Mouse (Mus musculus): ENCODE results near the gene Lman2l. TPM values are rescaled to one million over a fixed set of nuclear protein-coding genes. Genes with fewer than 3 reads are reported as not detected.
A peak's percentile ranks its signal among the peaks of the same experiment; 100 is the strongest.

Lman2l gene
- polyA plus RNA-seq, 1 experiment from 2014 or later = 54.0 TPM

DNA sequence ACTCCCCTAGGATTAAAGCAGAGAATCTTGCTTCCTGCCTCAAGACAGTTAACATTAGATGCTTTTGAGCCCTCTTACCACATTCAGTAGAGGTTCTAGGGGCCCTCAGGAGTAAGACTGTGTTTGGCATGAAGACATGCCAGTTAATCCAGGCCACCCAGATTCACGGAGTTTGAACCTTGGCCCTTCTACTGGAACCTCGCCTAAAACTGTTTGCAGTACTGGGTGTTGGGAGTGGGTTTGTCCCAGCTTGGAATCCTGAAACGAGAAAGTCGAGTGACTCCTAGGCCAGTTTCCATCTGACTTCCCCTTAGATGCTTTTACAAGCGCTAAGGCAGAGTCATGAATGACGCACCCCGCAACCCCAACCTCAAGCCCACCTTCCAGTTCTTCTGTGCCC, 31.4 kb upstream of the Lman2l start:
- Histone ChIP-seq H3K4me1 (ENCODE audit: insufficient read depth, low read length) (peaks cover 84% of the 10 kb centered on the region), H3K27me3 (ENCODE audit: insufficient read depth, low read length) (no peaks in the 10 kb centered on the region), H3K27ac (ENCODE audit: low read length) (no peak overlapping the region), H3K9ac (replicated peaks; ENCODE audit: low read length) (no peak overlapping the region), H3K36me3 (ENCODE audit: insufficient read depth, low read length) (no peaks in the 10 kb centered on the region), H3K4me2 (replicated peaks; ENCODE audit: low read depth, low read length) (no peak overlapping the region), H3K4me3 (ENCODE audit: low read length) (no peak overlapping the region), H3K9me3 (ENCODE audit: low read length) (no peaks in the 10 kb centered on the region)
- WGBS = 68% methylated on average over 7 of the region's 7 CpGs
- ATAC-seq (ENCODE audit: low FRiP score, low TSS enrichment) = no peak

DNA sequence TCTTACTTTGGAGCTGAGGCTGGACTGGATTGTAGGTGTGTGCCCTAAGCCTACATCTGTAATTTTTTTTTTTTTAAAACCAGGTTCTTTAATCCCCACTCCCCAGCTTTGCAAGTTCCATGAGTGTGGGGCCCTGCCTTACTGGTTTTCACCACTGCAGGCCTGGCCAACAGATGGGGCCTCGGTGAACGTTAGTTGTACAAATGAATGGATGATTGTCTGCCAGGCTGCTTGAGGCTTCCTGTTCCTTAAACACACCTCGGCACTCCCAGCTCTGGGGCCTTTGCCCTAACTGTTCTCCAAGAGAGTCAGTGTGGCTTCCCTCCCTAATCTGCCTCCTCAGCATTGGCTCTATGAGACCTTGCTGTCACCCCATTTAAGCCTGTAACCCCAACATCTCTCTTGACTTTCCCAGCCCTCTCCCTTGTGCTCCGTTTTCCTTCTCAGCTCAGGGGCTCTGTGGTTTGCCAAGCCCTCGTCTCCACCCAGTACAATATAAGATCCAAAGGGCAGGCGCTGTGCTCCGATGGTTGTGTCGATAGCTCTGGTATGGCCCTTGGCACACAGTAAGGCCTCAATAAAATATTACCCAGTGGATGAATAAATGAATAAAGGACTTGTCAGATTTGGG, 30.5 kb upstream of the Lman2l start:
- WGBS = 43% methylated on average over 8 of the region's 8 CpGs
- Histone ChIP-seq H3K36me3 (ENCODE audit: insufficient read depth, low read length) (no peaks in the 10 kb centered on the region), H3K27ac (ENCODE audit: low read length) (no peak overlapping the region), H3K9me3 (ENCODE audit: low read length) (no peaks in the 10 kb centered on the region), H3K9ac (replicated peaks; ENCODE audit: low read length) (peak overlapping the region; percentile 20; the same call in 1 of the 2 replicates), H3K4me2 (replicated peaks; ENCODE audit: low read depth, low read length) (peak overlapping the region; percentile 25), H3K4me3 (ENCODE audit: low read length) (no peak overlapping the region), H3K27me3 (ENCODE audit: insufficient read depth, low read length) (no peaks in the 10 kb centered on the region), H3K4me1 (ENCODE audit: insufficient read depth, low read length) (peaks cover 81% of the 10 kb centered on the region)
- ATAC-seq (ENCODE audit: low FRiP score, low TSS enrichment) = no peak

DNA sequence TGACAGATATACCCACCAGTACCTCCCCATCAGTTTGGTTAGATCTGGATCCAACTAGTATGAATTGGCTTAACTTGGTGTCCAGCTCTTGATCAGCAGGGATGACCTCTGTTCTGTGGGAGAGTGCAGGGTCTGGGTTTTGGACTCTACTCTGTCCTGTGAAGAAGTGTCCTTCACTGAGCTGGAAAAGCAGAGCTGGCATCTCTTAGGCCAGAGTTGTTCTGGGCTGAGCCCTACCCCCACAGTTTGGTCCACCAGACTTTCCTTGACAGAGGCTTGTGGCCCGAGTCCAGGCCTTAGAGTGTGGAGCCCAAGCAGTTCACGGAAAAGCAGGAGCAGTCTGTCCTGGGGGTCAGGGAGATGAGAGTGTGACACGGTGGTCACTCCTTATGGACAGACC, 29.6 kb upstream of the Lman2l start:
- ATAC-seq (ENCODE audit: low FRiP score, low TSS enrichment) = no peak
- 45% methylated on average over 3 of the region's 3 CpGs for WGBS
- Histone ChIP-seq H3K4me2 (replicated peaks; ENCODE audit: low read depth, low read length) (peak overlapping the region; percentile 25), H3K4me3 (ENCODE audit: low read length) (no peak overlapping the region), H3K4me1 (ENCODE audit: insufficient read depth, low read length) (peaks cover 72% of the 10 kb centered on the region), H3K9ac (replicated peaks; ENCODE audit: low read length) (no peak overlapping the region; the same call in 1 of the 2 replicates), H3K27me3 (ENCODE audit: insufficient read depth, low read length) (no peaks in the 10 kb centered on the region), H3K27ac (ENCODE audit: low read length) (no peak overlapping the region), H3K36me3 (ENCODE audit: insufficient read depth, low read length) (no peaks in the 10 kb centered on the region), H3K9me3 (ENCODE audit: low read length) (no peaks in the 10 kb centered on the region)

DNA sequence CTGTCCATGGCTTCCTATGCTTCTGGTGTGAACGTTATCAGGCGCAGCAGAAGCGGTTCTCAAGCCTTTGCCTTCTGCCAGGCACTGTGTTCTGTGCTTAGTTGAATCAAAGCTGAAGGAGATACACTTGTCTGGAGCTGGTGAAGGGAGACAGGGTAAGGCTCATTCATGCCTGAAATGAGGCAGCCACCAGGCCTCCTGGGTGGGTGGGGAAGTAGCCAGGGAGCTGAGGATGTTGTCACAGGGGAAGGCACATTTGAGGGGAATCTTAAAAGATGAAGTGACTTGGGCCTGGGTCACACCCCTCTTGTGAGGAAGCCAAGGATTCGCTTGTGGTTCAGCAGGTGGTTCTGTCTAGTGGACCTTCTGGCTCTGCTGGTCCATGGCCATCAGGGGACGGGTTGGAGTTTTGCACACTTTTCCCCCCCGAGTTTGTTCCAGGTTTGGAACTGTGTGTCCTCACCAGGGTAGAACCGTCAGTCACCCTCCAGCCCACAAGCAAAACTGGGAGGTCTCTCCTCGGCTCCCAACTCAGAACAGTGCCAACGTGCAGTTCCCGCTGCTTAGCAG, 28.2 kb upstream of the Lman2l start:
- no peak for ATAC-seq (ENCODE audit: low FRiP score, low TSS enrichment)
- no peaks in the 10 kb centered on the region for H3K9me3 ChIP-seq (ENCODE audit: low read length)
- peak overlapping the region; percentile 82 for H3K4me2 ChIP-seq (replicated peaks; ENCODE audit: low read depth, low read length)
- no peaks in the 10 kb centered on the region for H3K27me3 ChIP-seq (ENCODE audit: insufficient read depth, low read length)
- H3K9ac ChIP-seq (replicated peaks; ENCODE audit: low read length) = 0 out of 2 replicates have a peak overlapping the region, but pooled peaks have one; percentile 35
- WGBS = 57% methylated on average over 10 of the region's 10 CpGs
- H3K4me1 ChIP-seq (ENCODE audit: insufficient read depth, low read length) = peaks cover 61% of the 10 kb centered on the region
- no peaks in the 10 kb centered on the region for H3K36me3 ChIP-seq (ENCODE audit: insufficient read depth, low read length)
- no peak overlapping the region for H3K27ac ChIP-seq (ENCODE audit: low read length)
- H3K4me3 ChIP-seq (ENCODE audit: low read length) = peak overlapping the region; percentile 61

DNA sequence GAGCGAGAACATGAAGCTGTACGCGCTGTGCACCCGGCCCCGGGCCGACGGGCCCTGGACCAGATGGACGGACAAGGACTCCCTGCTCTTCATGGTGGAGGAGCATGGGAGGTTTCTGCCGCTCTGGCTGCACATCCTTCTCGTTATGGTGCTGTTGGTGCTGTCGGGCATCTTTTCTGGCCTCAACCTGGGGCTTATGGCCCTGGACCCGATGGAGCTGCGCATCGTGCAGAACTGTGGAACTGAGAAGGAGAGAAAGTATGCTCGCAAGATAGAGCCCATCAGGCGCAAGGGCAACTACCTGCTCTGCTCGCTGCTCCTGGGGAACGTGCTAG, 27.0 kb upstream of the Lman2l start:
- H3K27ac ChIP-seq (ENCODE audit: low read length) = peak overlapping the region; percentile 25

DNA sequence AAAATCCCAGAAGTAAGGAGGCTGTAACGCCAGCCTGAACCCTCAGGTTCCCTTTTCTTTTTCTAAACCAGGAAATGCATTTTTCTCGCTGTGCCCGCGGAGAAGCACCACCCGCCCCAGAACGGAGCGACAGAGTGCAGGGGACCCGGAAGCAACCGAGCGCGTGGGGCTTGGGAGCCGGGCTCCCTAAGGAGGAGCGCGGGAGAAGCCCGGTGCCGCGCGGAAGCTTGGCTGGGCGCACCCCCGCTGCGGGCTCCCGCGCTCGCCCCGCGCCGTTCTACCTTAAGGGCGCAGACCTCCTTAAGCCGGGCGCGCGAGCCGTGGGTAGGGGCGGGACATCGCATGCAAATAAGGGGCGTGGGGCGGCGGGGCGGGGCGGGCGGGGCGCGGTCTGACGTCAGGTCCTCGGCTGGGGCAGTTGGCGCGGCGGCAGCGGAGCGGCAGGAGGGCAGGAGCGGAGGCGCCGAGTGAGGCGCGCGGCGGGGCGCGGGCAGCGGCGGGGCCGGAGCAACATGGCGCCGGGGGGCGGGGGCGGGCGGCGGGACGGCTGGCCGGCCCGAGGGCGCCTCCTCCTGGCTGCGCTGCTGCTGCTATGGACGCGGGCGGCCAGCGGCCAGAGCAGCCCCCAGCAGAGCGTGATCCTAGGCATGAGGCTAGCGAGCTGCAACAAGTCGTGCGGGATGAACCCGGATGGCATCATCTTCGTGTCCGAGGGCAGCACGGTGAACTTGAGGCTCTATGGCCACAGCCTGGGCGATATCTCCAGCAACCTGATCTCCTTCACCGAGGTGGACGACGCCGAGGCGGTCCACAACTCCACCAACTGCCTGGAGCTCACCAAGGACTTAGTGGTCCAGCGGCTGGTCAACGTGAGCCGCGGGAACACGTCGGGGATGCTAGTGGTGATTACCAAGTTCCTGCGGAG, 26.4 kb upstream of the Lman2l start, which contains the start of gene Cnnm4:
Cnnm4 (plus strand) TSS at position 440 of the 925 bp plus-strand sequence.
- H3K9ac ChIP-seq (replicated peaks; ENCODE audit: low read length) = peak within 1 kb of the TSS; percentile 75
- peak within 1 kb of the TSS; percentile 54 for H3K27ac ChIP-seq (ENCODE audit: low read length)
- no peaks in the 10 kb centered on the region for H3K36me3 ChIP-seq (ENCODE audit: insufficient read depth, low read length)
- H3K9me3 ChIP-seq (ENCODE audit: low read length) = no peaks in the 10 kb centered on the region
- peak within 1 kb of the TSS; percentile 61 for H3K4me3 ChIP-seq (ENCODE audit: low read length)
- H3K4me1 ChIP-seq (ENCODE audit: insufficient read depth, low read length) = peaks cover 45% of the 10 kb centered on the region
- peak within 1 kb of the TSS; percentile 82 for H3K4me2 ChIP-seq (replicated peaks; ENCODE audit: low read depth, low read length)
- H3K27me3 ChIP-seq (ENCODE audit: insufficient read depth, low read length) = no peaks in the 10 kb centered on the region
- under 1% methylated on average over 73 of the region's 98 CpGs for WGBS
- ATAC-seq (ENCODE audit: low FRiP score, low TSS enrichment) = peak; percentile 92

More for the DNA sequence above, 27.0 kb upstream of the Lman2l start:
- ATAC-seq (ENCODE audit: low FRiP score, low TSS enrichment) = peak; percentile 16; the same call in 1 of the 2 replicates
- Histone ChIP-seq H3K36me3 (ENCODE audit: insufficient read depth, low read length) (no peaks in the 10 kb centered on the region), H3K4me2 (replicated peaks; ENCODE audit: low read depth, low read length) (peak overlapping the region; percentile 82), H3K9me3 (ENCODE audit: low read length) (no peaks in the 10 kb centered on the region), H3K4me3 (ENCODE audit: low read length) (peak overlapping the region; percentile 61), H3K27me3 (ENCODE audit: insufficient read depth, low read length) (no peaks in the 10 kb centered on the region), H3K4me1 (ENCODE audit: insufficient read depth, low read length) (peaks cover 52% of the 10 kb centered on the region), H3K9ac (replicated peaks; ENCODE audit: low read length) (peak overlapping the region; percentile 75)
- 12% methylated on average over 18 of the region's 18 CpGs for WGBS

DNA sequence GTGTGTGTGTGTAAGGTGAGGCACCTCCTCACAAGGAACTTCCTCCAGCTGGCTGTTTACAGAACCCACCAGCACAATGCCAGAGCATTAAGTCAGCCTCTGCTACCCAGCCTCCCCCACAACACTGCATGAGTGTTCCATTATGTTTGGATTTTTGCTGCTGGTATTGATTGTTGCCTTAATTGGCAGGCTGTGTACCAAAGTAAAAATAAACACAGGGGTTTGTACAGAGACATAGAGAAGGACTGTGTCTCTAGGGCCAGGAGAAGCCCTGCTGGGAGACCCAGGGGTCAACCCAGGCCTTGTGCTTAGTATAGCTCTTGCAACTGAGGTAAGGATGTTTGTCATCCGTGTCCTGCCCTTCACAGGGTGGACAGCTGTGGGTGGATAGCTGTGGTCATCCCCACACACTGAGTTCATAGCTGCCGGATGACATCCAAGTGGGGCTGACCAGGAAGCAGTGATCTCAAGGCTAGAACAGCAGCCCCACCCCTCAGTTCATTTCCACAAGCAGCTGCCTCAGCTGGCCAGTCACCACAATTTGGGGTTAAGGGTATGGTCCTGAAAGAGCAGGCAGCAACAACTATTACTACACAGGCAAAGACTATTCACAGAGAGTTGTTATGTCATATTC, 24.9 kb upstream of the Lman2l start:
- no peaks in the 10 kb centered on the region for H3K27me3 ChIP-seq (ENCODE audit: insufficient read depth, low read length)
- no peak overlapping the region for H3K27ac ChIP-seq (ENCODE audit: low read length)
- no peaks in the 10 kb centered on the region for H3K9me3 ChIP-seq (ENCODE audit: low read length)
- H3K4me1 ChIP-seq (ENCODE audit: insufficient read depth, low read length) = peaks cover 30% of the 10 kb centered on the region
- H3K9ac ChIP-seq (replicated peaks; ENCODE audit: low read length) = no peak overlapping the region
- no peak overlapping the region for H3K4me2 ChIP-seq (replicated peaks; ENCODE audit: low read depth, low read length)
- no peaks in the 10 kb centered on the region for H3K36me3 ChIP-seq (ENCODE audit: insufficient read depth, low read length)
- no peak overlapping the region for H3K4me3 ChIP-seq (ENCODE audit: low read length)
- 50% methylated on average over 2 of the region's 2 CpGs for WGBS
- no peak for ATAC-seq (ENCODE audit: low FRiP score, low TSS enrichment)

DNA sequence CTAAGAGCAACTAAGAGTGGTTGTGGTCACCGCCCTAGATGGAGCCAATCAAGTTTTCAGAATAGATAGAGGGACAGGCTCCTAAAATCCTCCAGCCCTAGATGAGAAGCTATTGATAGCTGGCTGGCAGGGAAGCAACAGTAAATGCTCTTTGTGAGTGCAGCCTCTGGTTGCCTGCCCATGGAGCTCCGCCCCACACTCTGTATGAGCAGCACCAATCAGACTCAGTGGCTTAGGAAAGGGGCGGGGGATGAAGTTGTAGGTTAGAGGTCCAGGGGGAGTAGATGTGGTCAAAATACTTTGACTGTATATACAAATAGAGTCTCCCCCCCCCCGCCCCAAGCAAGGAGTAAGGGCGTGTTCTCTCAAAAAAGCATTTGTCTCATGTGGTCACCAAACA, 22.4 kb upstream of the Lman2l start:
- no peak overlapping the region for H3K27ac ChIP-seq (ENCODE audit: low read length)
- 60% methylated on average over 5 of the region's 5 CpGs for WGBS
- no peak overlapping the region for H3K9ac ChIP-seq (replicated peaks; ENCODE audit: low read length)
- no peak for ATAC-seq (ENCODE audit: low FRiP score, low TSS enrichment)
- no peaks in the 10 kb centered on the region for H3K9me3 ChIP-seq (ENCODE audit: low read length)
- H3K4me1 ChIP-seq (ENCODE audit: insufficient read depth, low read length) = peaks cover 6% of the 10 kb centered on the region
- no peaks in the 10 kb centered on the region for H3K36me3 ChIP-seq (ENCODE audit: insufficient read depth, low read length)
- no peaks in the 10 kb centered on the region for H3K27me3 ChIP-seq (ENCODE audit: insufficient read depth, low read length)
- H3K4me2 ChIP-seq (replicated peaks; ENCODE audit: low read depth, low read length) = no peak overlapping the region
- no peak overlapping the region for H3K4me3 ChIP-seq (ENCODE audit: low read length)

DNA sequence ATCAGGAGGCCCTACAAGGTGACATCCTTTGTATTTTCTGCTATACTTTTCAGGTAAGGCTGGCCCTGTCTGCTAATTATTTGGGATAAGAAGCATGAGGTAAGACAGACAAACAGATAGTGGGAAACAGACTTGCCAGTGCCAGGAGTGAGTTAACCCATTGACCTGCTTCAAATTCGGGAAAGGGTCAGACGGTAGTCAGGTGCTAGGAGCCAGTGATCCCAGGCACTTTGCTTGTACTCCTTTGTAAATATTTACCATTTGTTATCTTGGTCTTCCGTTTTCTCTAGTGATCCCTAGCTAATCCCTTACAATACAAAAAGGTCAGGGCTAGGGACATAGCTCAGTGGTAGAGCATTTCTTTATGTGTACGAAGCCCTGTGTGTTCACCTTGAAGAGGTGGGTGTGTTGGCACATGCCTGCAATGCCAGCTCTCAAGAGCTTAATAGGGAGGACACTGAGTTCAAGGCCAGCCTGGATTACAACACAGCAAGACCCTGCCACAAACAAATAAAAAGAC, 20.6 kb upstream of the Lman2l start:
- no peak overlapping the region for H3K4me2 ChIP-seq (replicated peaks; ENCODE audit: low read depth, low read length)
- no peaks in the 10 kb centered on the region for H3K27me3 ChIP-seq (ENCODE audit: insufficient read depth, low read length)
- no peak overlapping the region for H3K4me3 ChIP-seq (ENCODE audit: low read length)
- ATAC-seq (ENCODE audit: low FRiP score, low TSS enrichment) = no peak
- no peaks in the 10 kb centered on the region for H3K36me3 ChIP-seq (ENCODE audit: insufficient read depth, low read length)
- H3K9ac ChIP-seq (replicated peaks; ENCODE audit: low read length) = no peak overlapping the region
- H3K27ac ChIP-seq (ENCODE audit: low read length) = no peak overlapping the region
- H3K4me1 ChIP-seq (ENCODE audit: insufficient read depth, low read length) = no peaks in the 10 kb centered on the region
- H3K9me3 ChIP-seq (ENCODE audit: low read length) = no peaks in the 10 kb centered on the region
- 76% methylated on average over 4 of the region's 4 CpGs for WGBS
